Mouse (Mus musculus): ENCODE results near the gene Mef2c. TPM values are rescaled to one million over a fixed set of nuclear protein-coding genes. Genes with fewer than 3 reads are reported as not detected.

Gene Mef2c
- polyA plus RNA-seq, 1 experiment from 2014 or later, result 30.7 TPM

DNA sequence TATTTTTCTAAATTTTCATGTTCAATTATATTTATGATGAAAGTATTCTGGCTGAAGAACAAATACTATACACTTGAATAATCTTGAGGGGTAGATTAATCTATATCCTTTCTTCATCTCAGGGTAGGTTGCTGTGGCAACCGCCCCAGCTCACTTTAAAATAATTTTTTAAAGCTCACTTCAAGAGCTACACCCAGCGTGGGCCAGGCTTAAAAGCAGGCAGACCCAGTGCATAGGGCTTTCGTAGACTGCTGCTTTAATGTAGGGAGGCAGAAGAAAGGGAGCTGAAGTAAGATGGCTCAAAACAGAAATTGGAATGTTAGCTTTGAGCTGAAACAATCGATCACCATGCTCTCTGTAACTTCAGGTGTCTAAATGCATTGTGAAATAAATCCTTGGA lies 17.0 kb downstream of the Mef2c start:
- 56% methylated on average over 4 of the region's 4 CpGs for WGBS
- DNase-seq (ENCODE audit: low spot score) (no peak), ATAC-seq (ENCODE audit: low FRiP score) (no peak)

DNA sequence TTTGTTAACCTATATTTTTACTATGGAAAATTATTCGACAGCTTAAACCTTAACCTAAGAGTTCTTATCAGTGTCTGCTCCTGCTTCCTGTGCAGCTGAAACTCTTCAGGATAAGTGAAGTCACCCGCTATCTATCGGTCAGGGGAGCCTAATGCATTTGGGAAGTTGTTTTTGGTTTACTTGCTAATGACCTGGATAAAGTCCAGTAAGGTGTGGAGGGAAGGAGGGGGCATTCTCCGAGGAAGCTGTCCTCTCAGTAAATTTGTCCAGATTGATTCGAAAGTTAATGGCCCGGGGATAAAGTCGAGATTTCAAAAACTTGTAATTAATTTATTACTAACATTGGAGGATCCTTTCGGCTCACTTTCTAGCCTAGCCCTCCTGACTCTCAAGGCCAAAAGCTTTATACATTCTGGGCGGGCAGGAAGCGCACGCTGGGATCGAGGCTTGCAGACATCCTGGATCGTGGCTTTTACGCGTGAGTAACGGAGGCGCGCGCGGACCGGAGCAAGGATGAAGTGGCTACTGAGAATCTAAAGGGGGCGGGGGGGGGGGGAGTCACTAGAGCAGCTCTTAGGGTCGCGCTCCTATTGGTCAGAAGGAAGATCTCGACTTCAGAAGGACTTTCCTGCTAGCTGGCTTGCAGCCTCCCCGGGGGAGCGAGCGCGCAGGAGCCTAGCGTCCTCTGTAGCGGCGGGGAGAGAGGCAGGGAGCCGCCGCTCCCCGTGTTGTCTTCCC lies 19.6 kb downstream of the Mef2c start:
- H3K9me3 ChIP-seq (ENCODE audit: control insufficient read depth, low read length), result no peaks in the 10 kb centered on the region
- H3K4me3 ChIP-seq (replicated peaks; ENCODE audit: low read length), result peak overlapping the region; percentile 50
- whole genome bisulfite sequencing, result 2% methylated on average over 35 of the region's 35 CpGs
- peak overlapping the region; percentile 81 for H3K4me2 ChIP-seq (replicated peaks)
- peak; percentile 65 for ATAC-seq (ENCODE audit: low FRiP score)
- no peaks in the 10 kb centered on the region; the same call in 1 of the 2 replicates for H3K27me3 ChIP-seq (ENCODE audit: control insufficient read depth, insufficient read depth, low read length)
- H3K4me1 ChIP-seq (replicated peaks; ENCODE audit: control insufficient read depth, insufficient read depth, low read length), result peaks cover 7% of the 10 kb centered on the region; the same call in 1 of the 2 replicates
- H3K27ac ChIP-seq, result peak overlapping the region; percentile 82
- H3K36me3 ChIP-seq (replicated peaks; ENCODE audit: control insufficient read depth, insufficient read depth), result no peaks in the 10 kb centered on the region
- peak; percentile 49 for DNase-seq (ENCODE audit: low spot score)
- H3K9ac ChIP-seq, result peak overlapping the region; percentile 60

More for the DNA sequence above, 17.0 kb downstream of the Mef2c start:
- Histone ChIP-seq H3K27me3 (ENCODE audit: control insufficient read depth, insufficient read depth, low read length) (no peaks in the 10 kb centered on the region), H3K36me3 (replicated peaks; ENCODE audit: control insufficient read depth, insufficient read depth) (no peaks in the 10 kb centered on the region), H3K4me1 (replicated peaks; ENCODE audit: control insufficient read depth, insufficient read depth, low read length) (peaks cover 2% of the 10 kb centered on the region; the same call in 1 of the 2 replicates), H3K4me2 (replicated peaks) (no peak overlapping the region), H3K4me3 (replicated peaks; ENCODE audit: low read length) (no peak overlapping the region), H3K9me3 (ENCODE audit: control insufficient read depth, low read length) (no peaks in the 10 kb centered on the region), H3K27ac (no peak overlapping the region), H3K9ac (no peak overlapping the region)

DNA sequence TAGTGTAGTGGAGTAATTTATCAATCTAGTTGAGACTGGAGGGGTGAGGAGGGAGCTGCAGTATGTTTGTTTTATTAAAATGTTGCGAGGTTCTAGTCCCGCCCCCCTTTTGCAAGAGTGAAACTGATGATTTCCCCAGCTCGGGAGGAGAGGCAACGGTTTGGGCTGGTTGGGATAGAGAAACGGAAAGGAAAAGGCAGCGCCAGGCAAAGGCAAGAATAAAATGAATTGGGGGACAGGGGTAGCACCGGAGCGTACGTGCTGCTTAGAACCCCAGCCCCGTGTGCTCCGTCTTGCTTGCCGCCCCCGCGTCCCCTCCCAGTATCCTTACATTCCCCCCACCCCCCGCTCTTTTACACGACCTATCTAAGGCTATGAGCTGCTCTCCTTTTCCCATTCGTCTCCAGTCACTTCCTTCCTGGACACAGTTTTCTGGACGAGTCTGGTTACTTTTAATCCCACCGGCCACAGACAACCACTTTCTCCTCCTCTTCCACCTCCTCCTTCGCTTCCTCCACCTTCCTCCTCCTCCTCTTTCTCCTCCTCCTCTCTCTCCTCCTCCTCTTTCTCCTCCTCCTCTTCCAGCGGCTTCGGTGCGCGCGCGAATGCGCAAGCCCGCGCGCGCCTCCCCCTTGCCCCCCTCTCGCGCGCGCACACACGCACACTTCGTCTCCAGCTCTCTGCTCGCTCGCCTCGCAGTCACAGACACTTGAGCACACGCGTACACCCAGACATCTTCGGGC lies 20.5 kb downstream of the Mef2c start:
- peak; percentile 84 for DNase-seq (ENCODE audit: low spot score)
- H3K4me1 ChIP-seq (replicated peaks; ENCODE audit: control insufficient read depth, insufficient read depth, low read length), result peaks cover 7% of the 10 kb centered on the region; the same call in 1 of the 2 replicates
- H3K36me3 ChIP-seq (replicated peaks; ENCODE audit: control insufficient read depth, insufficient read depth), result no peaks in the 10 kb centered on the region
- under 1% methylated on average over 43 of the region's 43 CpGs for WGBS
- H3K9ac ChIP-seq, result peak overlapping the region; percentile 60
- peak overlapping the region; percentile 82 for H3K27ac ChIP-seq
- peak; percentile 88 for ATAC-seq (ENCODE audit: low FRiP score)
- no peaks in the 10 kb centered on the region; the same call in 1 of the 2 replicates for H3K27me3 ChIP-seq (ENCODE audit: control insufficient read depth, insufficient read depth, low read length)
- H3K4me3 ChIP-seq (replicated peaks; ENCODE audit: low read length), result peak overlapping the region; percentile 50
- no peaks in the 10 kb centered on the region for H3K9me3 ChIP-seq (ENCODE audit: control insufficient read depth, low read length)
- H3K4me2 ChIP-seq (replicated peaks), result peak overlapping the region; percentile 81

DNA sequence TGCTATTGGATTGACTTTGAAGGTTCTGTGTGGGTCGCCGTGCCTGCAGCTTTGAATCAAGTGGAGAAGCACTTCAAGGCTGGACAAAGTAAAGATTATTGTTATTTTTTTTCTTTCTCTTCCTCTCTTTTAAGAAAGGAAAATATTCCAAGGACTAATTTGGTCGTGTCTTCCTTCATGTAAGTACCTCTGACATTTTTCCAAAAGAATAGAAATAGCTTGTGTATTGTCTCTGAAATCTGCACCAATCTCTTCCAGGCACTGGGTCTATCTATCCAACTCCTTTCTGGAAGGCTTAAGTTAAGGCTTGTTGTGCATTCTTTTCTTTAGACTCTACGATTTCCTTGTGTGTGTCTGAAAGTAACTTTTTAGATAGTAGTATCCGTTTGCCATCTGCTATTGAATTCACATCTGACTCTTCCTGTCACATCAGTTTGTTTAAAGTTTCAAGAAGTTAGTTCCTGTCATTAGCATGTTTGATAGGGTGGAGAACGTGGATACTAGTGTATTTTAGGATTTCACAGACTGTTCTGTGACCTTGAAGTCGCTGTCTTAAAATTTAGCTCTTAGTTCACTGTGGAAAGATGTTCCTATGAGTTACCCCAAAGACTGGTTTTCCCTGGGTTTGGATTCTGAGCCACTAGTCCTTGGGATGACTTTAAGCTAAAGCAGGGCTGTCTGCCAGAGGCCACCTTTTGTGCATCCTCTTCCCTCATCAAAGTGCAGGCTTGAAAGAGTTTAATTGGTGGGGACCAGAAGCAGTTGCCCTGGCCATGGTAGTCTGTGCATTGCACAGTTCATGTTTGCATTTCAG lies 21.3 kb downstream of the Mef2c start:
- no peak for ATAC-seq (ENCODE audit: low FRiP score)
- peak overlapping the region; percentile 81 for H3K4me2 ChIP-seq (replicated peaks)
- no peaks in the 10 kb centered on the region; the same call in 1 of the 2 replicates for H3K27me3 ChIP-seq (ENCODE audit: control insufficient read depth, insufficient read depth, low read length)
- peak overlapping the region; percentile 50 for H3K4me3 ChIP-seq (replicated peaks; ENCODE audit: low read length)
- no peaks in the 10 kb centered on the region for H3K36me3 ChIP-seq (replicated peaks; ENCODE audit: control insufficient read depth, insufficient read depth)
- WGBS, result 21% methylated on average over 7 of the region's 7 CpGs
- H3K9me3 ChIP-seq (ENCODE audit: control insufficient read depth, low read length), result no peaks in the 10 kb centered on the region
- peaks cover 7% of the 10 kb centered on the region; the same call in 1 of the 2 replicates for H3K4me1 ChIP-seq (replicated peaks; ENCODE audit: control insufficient read depth, insufficient read depth, low read length)
- no peak for DNase-seq (ENCODE audit: low spot score)
- peak overlapping the region; percentile 21; the same call in 1 of the 2 replicates for H3K27ac ChIP-seq
- H3K9ac ChIP-seq, result peak overlapping the region; percentile 60

DNA sequence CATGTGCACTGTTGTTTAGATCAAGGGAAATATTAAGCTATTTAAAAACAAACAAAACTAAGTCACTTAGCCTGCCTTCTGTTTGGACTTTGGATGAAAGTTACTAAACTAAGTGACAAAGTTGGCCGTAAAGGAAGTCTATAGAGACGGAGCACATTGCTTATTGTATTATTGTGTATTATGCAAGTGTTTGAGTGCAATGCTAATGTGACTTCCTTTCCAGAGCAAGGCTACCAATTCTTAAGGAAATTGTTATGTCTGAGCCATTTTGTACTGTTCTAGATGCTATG lies 21.8 kb downstream of the Mef2c start:
- H3K36me3 ChIP-seq (replicated peaks; ENCODE audit: control insufficient read depth, insufficient read depth), result no peaks in the 10 kb centered on the region
- peak overlapping the region; percentile 60; the same call in 1 of the 2 replicates for H3K9ac ChIP-seq
- no peaks in the 10 kb centered on the region for H3K9me3 ChIP-seq (ENCODE audit: control insufficient read depth, low read length)
- ATAC-seq (ENCODE audit: low FRiP score) (no peak), DNase-seq (ENCODE audit: low spot score) (no peak)
- no peak overlapping the region for H3K27ac ChIP-seq
- peak overlapping the region; percentile 81 for H3K4me2 ChIP-seq (replicated peaks)
- 52% methylated on average over 2 of the region's 2 CpGs for WGBS
- H3K4me3 ChIP-seq (replicated peaks; ENCODE audit: low read length), result peak overlapping the region; percentile 50
- H3K4me1 ChIP-seq (replicated peaks; ENCODE audit: control insufficient read depth, insufficient read depth, low read length), result peaks cover 7% of the 10 kb centered on the region; the same call in 1 of the 2 replicates
- H3K27me3 ChIP-seq (ENCODE audit: control insufficient read depth, insufficient read depth, low read length), result no peaks in the 10 kb centered on the region; the same call in 1 of the 2 replicates

DNA sequence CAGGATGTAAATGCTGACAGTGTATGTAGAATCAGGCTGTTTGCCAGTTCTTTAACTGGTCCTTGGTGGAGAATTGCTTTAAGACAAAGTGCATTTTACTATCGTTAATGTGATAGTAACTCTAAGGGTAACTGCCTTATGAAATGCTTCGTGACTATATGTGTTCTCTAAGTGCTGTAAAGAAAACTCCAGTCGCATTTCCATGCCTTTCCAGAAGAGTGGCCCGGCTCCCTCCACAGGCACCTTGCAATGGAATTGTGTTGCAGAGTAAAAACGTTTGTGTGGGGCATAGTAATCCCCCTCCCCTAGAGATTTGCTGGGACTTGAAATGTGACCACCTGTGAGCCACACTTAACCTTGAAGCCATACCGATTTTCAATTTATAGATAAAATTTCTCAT lies 22.2 kb downstream of the Mef2c start:
- H3K4me3 ChIP-seq (replicated peaks; ENCODE audit: low read length), result peak overlapping the region; percentile 50
- ATAC-seq (ENCODE audit: low FRiP score), result no peak
- H3K4me2 ChIP-seq (replicated peaks), result peak overlapping the region; percentile 81
- no peak overlapping the region for H3K27ac ChIP-seq
- no peaks in the 10 kb centered on the region for H3K9me3 ChIP-seq (ENCODE audit: control insufficient read depth, low read length)
- WGBS, result 47% methylated on average over 6 of the region's 6 CpGs
- no peaks in the 10 kb centered on the region; the same call in 1 of the 2 replicates for H3K27me3 ChIP-seq (ENCODE audit: control insufficient read depth, insufficient read depth, low read length)
- no peaks in the 10 kb centered on the region for H3K36me3 ChIP-seq (replicated peaks; ENCODE audit: control insufficient read depth, insufficient read depth)
- H3K4me1 ChIP-seq (replicated peaks; ENCODE audit: control insufficient read depth, insufficient read depth, low read length), result peaks cover 7% of the 10 kb centered on the region; the same call in 1 of the 2 replicates
- peak overlapping the region; percentile 60; the same call in 1 of the 2 replicates for H3K9ac ChIP-seq
- DNase-seq (ENCODE audit: low spot score), result no peak

DNA sequence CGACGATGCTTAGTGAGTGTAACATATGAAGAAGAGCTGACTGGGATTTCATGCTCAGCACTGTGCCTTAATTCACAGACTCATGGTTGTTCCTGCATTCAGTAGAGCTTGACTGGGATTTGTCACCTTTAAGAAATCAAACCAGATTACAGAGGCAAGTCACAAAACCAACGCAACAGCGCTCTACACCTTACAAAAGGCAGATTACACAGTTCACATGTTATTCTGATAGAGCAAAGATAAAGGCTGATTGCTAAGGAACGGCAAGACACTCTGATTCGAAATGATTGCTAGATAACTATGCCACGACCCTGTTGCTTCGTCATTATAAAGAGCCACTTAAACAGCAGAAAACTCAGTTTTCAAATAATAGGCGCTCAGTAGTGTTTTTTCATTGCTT lies 24.1 kb downstream of the Mef2c start:
- H3K9me3 ChIP-seq (ENCODE audit: control insufficient read depth, low read length), result no peaks in the 10 kb centered on the region
- H3K4me3 ChIP-seq (replicated peaks; ENCODE audit: low read length), result no peak overlapping the region
- 60% methylated on average over 9 of the region's 9 CpGs for WGBS
- H3K36me3 ChIP-seq (replicated peaks; ENCODE audit: control insufficient read depth, insufficient read depth), result no peaks in the 10 kb centered on the region
- no peaks in the 10 kb centered on the region; the same call in 1 of the 2 replicates for H3K27me3 ChIP-seq (ENCODE audit: control insufficient read depth, insufficient read depth, low read length)
- no peak overlapping the region for H3K9ac ChIP-seq
- H3K4me1 ChIP-seq (replicated peaks; ENCODE audit: control insufficient read depth, insufficient read depth, low read length), result peaks cover 7% of the 10 kb centered on the region; the same call in 1 of the 2 replicates
- ATAC-seq (ENCODE audit: low FRiP score) (no peak), DNase-seq (ENCODE audit: low spot score) (no peak)
- no peak overlapping the region for H3K27ac ChIP-seq
- peak overlapping the region; percentile 18 for H3K4me2 ChIP-seq (replicated peaks)

DNA sequence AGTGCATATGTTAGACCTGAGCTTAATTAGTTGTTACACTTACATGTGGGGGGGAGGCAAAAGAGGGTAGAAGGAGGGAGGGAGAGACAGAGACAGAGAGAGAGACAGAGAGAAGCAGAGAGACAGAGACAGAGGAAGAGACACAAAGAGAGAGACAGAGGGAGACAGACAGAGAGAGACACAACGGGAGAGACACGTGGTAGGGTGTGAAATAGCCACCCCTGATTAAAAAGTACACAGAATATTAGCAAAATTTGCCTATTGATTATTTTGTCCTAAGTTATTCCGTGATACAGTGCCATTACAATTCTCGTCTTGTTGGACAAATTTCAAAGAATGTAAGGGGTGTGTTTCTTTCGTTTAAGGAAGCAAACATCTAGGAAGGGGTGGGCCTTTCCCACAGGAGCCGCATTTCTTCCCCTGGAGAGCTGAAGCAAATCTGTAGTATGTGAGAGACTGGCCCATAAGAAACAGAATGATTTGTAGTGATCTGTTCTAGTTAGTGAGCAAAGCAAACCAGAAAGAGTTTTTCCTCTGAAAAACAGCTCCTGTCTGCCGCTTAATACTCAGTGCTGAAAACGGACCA lies 26.0 kb downstream of the Mef2c start:
- DNase-seq (ENCODE audit: low spot score) (no peak), ATAC-seq (ENCODE audit: low FRiP score) (no peak)
- Histone ChIP-seq H3K4me1 (replicated peaks; ENCODE audit: control insufficient read depth, insufficient read depth, low read length) (peaks cover 7% of the 10 kb centered on the region; the same call in 1 of the 2 replicates), H3K4me3 (replicated peaks; ENCODE audit: low read length) (no peak overlapping the region), H3K27ac (no peak overlapping the region), H3K4me2 (replicated peaks) (no peak overlapping the region), H3K9ac (no peak overlapping the region), H3K36me3 (replicated peaks; ENCODE audit: control insufficient read depth, insufficient read depth) (no peaks in the 10 kb centered on the region), H3K27me3 (ENCODE audit: control insufficient read depth, insufficient read depth, low read length) (no peaks in the 10 kb centered on the region; the same call in 1 of the 2 replicates), H3K9me3 (ENCODE audit: control insufficient read depth, low read length) (no peaks in the 10 kb centered on the region)
- WGBS, result 85% methylated on average over 8 of the region's 8 CpGs
